Mouse (Mus musculus) megakaryocyte, embryonic 14.5 days (primary cell): Measurements from ENCODE around the gene Cep104. TPM values are rescaled to one million over a fixed set of nuclear protein-coding genes. Genes with fewer than 3 reads are reported as not detected.

Experiments used
- H3K27me3 ChIP-seq: replicated peaks from 2 replicates; pipeline ENCODE3; 2012; ENCODE audit warnings: inconsistent platforms
- H3K36me3 ChIP-seq: replicated peaks from 2 replicates; pipeline ENCODE3; 2012; ENCODE audit warnings: low read length, inconsistent platforms, mixed read lengths
- H3K4me1 ChIP-seq: 2 replicates; pipeline ENCODE4 v1.6.1; 2012; ENCODE audit warnings: inconsistent platforms
- H3K4me3 ChIP-seq: replicated peaks from 2 replicates; pipeline ENCODE3; 2012; ENCODE audit warnings: moderate library complexity, mild to moderate bottlenecking, inconsistent platforms
- H3K9me3 ChIP-seq: 2 replicates; pipeline ENCODE4 v1.6.1; 2012; ENCODE audit warnings: inconsistent platforms
- FLI1 ChIP-seq: IDR thresholded peaks from 2 replicates; pipeline ENCODE4 v1.6.1; 2012; ENCODE audit warnings: low read length, inconsistent platforms, mixed read lengths
- GATA1 ChIP-seq: IDR thresholded peaks from 3 replicates; pipeline ENCODE4 v1.6.1; 2012; ENCODE audit warnings: mixed read lengths, low read length, inconsistent platforms, borderline replicate concordance
- polyA plus RNA-seq: library from polyadenylated mRNA; stranded (reverse); fragments of >175 nt; gene quantifications from 2 replicates; pipeline ENCODE4 v1.2.3, GENCODE M21; 2012; ENCODE audit warnings: low replicate concordance; ENCODE audit not compliant: insufficient read depth

The Cep104 gene
- polyA plus RNA-seq, 1 experiment, result 3.8 TPM

DNA sequence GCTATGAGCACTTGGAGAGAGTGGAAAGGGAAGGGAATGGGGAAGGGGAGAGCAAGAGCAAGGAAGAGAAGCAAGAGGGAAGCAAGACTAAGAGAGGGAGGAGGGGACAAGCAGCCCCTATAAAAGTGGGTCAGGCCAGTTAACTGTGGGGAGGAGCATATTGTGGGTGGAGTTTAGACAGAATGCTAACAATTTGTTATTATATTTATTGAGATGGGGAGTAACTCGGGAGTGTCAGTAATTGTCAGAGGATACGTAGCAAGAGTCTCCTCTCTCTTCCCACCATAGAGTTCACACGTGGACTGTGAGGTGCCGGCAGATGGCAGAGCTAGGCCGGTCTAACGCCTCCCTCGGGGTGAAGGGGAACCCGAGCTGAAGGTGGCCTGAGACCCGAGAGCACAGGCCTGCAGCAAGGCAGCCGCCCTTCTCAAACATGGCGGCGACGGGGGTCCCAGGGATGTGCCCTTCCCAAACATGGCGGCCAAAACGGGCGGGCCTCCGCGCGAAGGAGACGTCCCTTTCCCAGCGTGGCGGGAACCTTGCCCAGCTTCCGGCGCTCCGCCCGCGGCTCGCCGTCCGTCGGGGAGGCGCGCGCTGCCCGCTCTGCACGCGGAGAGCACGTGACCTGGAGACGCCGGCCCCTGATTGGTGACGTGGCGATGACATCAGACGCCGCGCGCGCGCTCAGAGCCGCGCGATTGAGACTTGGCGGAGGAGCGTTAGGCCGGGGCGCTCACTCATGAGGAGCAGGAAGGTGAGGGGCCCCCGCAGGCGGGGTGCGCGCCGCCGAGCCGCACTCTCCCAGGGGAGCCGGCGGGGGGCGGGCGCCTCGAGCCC is 18.2 kb upstream of the Cep104 start, which contains the start of gene A430005L14Rik:
Gene A430005L14Rik, plus strand, starts transcription at position 669 of the 837 bp plus-strand sequence.
- Histone ChIP-seq H3K27me3 (peaks cover 15% of the 10 kb centered on the region), H3K4me1 (peaks cover 44% of the 10 kb centered on the region), H3K9me3 (no peaks in the 10 kb centered on the region), H3K36me3 (peaks cover 25% of the 10 kb centered on the region), H3K4me3 (peak within 1 kb of the TSS; percentile 97)
- TF ChIP-seq FLI1 (peak; percentile 93; the same call in 1 of the 2 replicates), GATA1 (no peak)

DNA sequence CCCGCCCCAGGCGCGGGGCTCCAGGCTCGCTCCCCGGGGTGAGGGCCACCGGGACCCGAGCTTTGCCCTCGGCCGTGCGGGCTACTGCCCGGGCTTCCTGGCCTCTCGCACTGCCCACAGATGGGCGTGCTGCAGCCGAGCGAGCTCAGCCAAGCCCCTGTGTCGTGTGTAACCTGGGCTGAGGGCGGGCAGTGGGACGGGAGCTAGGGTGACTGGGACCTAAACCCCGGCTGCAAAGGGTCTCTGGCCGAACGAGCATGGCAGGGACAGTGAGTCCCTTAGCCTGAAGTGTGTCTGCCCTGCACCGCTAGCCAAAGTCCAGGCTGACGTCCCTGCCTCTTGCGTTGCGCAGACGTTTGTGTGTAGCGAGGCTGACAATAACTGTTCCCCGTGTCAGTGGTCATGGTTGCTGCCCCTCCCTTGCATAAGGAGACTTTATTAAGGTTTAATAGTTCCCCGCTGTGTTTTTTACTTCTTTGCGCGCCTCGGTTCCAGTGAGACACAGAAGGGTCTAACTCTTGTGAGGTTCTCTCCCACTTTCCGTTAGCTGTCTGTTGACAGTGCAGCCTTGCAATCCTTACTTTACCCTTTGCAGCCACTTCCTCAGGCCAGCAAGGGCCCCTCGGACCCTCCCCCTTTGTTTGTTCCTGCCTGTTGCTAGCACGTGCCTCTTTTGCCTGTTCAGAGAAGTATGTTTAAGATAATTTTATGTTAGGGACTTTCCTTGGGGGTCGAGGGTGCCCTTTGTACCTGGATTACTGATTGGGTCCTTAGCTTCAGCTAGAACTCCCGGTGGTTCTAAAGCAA is 17.3 kb upstream of the Cep104 start:
- H3K4me1 ChIP-seq, result peaks cover 44% of the 10 kb centered on the region

GRCm38 (mm10) chr4:153962631-153963030 is 12.4 kb upstream of the Cep104 start:
- TF ChIP-seq GATA1, result no peak
- no peak for TF ChIP-seq FLI1
- Histone ChIP-seq H3K4me1 (peaks cover 27% of the 10 kb centered on the region), H3K36me3 (peaks cover 84% of the 10 kb centered on the region)

More for the DNA sequence above, 17.3 kb upstream of the Cep104 start:
- peak overlapping the region; percentile 97 for H3K4me3 ChIP-seq
- peaks cover 9% of the 10 kb centered on the region for H3K27me3 ChIP-seq
- peaks cover 34% of the 10 kb centered on the region for H3K36me3 ChIP-seq
- no peak for TF ChIP-seq FLI1
- H3K9me3 ChIP-seq, result no peaks in the 10 kb centered on the region

DNA sequence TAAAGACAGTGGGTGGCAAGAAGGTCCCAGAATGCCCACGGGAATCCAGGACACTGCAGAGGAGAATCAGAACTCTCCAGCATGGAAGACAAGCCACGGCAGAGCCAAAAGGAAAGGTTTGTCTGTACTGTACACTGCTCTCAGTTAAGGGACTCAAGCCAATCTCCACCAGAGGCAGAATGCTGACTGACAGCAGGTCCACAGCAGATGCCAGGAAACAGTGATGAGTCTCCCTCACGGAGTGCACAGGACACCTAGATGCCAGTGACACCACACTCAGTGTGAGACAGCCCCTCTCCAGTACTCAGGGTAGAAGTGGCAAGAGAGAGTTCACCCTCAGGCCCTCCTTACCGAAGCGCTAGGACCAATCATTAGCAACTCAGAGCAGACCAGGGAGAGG is 8.3 kb upstream of the Cep104 start:
- Histone ChIP-seq H3K27me3 (no peaks in the 10 kb centered on the region), H3K36me3 (peaks cover 99% of the 10 kb centered on the region), H3K4me1 (peaks cover 3% of the 10 kb centered on the region; the same call in 1 of the 2 replicates), H3K9me3 (no peaks in the 10 kb centered on the region), H3K4me3 (no peak overlapping the region)
- TF ChIP-seq FLI1, result no peak
- no peak for TF ChIP-seq GATA1

More at GRCm38 (mm10) chr4:153962631-153963030, 12.4 kb upstream of the Cep104 start:
- H3K27me3 ChIP-seq, result no peaks in the 10 kb centered on the region
- no peak overlapping the region for H3K4me3 ChIP-seq
- H3K9me3 ChIP-seq, result no peaks in the 10 kb centered on the region

DNA sequence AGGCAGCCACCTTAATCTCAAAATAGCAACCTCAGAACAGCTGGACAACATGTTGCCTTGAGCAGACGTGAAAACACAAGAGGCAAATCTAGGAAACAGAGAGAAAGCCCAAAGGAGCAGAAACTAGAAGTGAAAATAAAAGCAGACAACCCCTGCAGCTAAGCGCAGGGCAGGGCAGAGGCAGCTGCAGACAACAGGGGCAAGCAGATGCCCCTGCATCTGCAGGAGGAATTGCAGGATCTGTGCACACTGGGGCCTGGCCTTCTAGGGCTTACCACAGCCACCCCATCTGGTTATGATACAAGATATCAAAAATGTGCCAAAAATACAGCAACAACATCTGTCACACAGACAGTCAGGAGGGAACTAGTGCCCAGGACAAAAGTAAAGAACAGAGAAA is 7.4 kb upstream of the Cep104 start:
- Histone ChIP-seq H3K27me3 (no peaks in the 10 kb centered on the region), H3K9me3 (no peaks in the 10 kb centered on the region), H3K4me3 (no peak overlapping the region), H3K4me1 (peaks cover 3% of the 10 kb centered on the region; the same call in 1 of the 2 replicates), H3K36me3 (peaks cover 98% of the 10 kb centered on the region)
- no peak for TF ChIP-seq FLI1
- TF ChIP-seq GATA1, result no peak

DNA sequence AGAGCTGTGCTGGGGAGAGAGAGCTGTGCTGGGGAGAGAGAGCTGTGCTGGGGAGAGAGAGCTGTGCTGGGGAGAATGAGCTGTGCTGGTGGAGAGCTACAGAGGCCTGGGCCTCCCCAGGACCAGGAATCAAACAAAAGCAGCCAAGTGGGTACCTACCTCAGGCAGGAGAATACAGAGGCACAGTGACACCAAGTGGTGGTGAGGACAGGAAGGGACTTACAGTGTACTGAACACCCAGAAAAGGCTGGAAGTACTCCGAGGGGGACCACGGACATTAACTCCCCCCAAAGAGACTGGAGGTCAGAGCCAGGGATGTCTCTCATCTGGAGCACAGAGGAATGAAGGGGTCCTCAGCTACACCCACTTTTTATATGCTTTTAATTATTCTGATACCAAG is 6.9 kb upstream of the Cep104 start:
- peaks cover 8% of the 10 kb centered on the region for H3K4me1 ChIP-seq
- H3K36me3 ChIP-seq, result peaks cover 98% of the 10 kb centered on the region
- H3K4me3 ChIP-seq, result no peak overlapping the region
- no peak for TF ChIP-seq GATA1
- TF ChIP-seq FLI1, result no peak
- H3K27me3 ChIP-seq, result no peaks in the 10 kb centered on the region
- no peaks in the 10 kb centered on the region for H3K9me3 ChIP-seq

DNA sequence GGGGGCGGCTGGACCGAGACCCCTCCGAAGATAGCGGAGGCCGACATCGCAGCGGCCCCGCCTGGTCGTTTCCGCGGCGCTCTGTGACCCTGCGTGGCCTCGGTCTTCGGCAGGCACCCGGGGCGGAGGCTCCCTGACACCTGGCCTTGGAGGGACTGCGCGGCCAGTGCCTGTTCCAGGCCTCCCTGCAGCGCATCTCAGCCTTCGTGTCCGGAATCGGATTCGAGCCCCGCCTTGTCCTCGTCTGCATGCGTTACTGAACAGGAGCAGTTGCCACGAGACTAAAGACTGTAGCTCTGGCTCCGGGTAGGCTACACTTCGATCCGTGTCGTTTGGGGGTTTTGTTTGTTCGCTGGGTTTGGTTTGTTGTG is 283 bp downstream of the Cep104 start:
- Histone ChIP-seq H3K4me3 (peak overlapping the region; percentile 100), H3K9me3 (no peaks in the 10 kb centered on the region), H3K36me3 (peaks cover 49% of the 10 kb centered on the region), H3K4me1 (peaks cover 54% of the 10 kb centered on the region), H3K27me3 (no peaks in the 10 kb centered on the region)
- TF ChIP-seq GATA1 (no peak), FLI1 (no peak)

- Histone ChIP-seq H3K4me3 (peak overlapping the region; percentile 100), H3K27me3 (no peaks in the 10 kb centered on the region), H3K9me3 (no peaks in the 10 kb centered on the region), H3K36me3 (peaks cover 49% of the 10 kb centered on the region), H3K4me1 (peaks cover 59% of the 10 kb centered on the region)
- TF ChIP-seq GATA1 (no peak), FLI1 (no peak)
Observed at GRCm38 (mm10) chr4:153975768-153976167, 774 bp downstream of the Cep104 start.

DNA sequence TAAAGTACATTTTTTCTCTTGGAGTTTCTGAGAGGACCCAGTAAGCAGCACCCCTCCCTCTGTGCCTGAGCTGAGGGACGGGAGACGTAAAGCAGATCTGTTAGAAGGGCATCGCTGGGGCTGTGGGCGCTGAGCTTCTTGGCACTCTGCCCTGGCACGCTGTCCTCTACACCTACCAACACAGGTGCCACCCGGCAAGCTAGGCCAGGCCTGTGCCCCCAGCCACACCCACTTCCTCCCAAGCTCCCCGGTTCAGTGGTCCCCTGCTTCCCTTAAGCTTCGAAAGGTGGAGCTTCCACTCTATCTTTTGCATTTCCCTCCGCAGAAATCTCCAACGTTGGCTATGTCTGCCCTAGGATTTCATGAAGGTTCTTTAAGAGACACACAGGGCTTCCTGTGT is 4.2 kb downstream of the Cep104 start:
- H3K27me3 ChIP-seq, result no peaks in the 10 kb centered on the region
- H3K9me3 ChIP-seq, result no peaks in the 10 kb centered on the region
- peaks cover 56% of the 10 kb centered on the region for H3K36me3 ChIP-seq
- peaks cover 46% of the 10 kb centered on the region for H3K4me1 ChIP-seq
- H3K4me3 ChIP-seq, result no peak overlapping the region
- TF ChIP-seq FLI1, result no peak
- TF ChIP-seq GATA1, result no peak

GRCm38 (mm10) chr4:153980470-153980869 is 5.5 kb downstream of the Cep104 start:
- Histone ChIP-seq H3K4me3 (peak overlapping the region; percentile 62), H3K36me3 (peaks cover 68% of the 10 kb centered on the region), H3K27me3 (no peaks in the 10 kb centered on the region), H3K9me3 (no peaks in the 10 kb centered on the region), H3K4me1 (peaks cover 46% of the 10 kb centered on the region)
- no peak for TF ChIP-seq GATA1
- no peak for TF ChIP-seq FLI1
